Mouse (Mus musculus): ENCODE results near the gene Palm. TPM values are rescaled to one million over a fixed set of nuclear protein-coding genes. Genes with fewer than 3 reads are reported as not detected.

Palm gene
- total RNA-seq, 2 experiments from 2014 or later = 275 to 277 TPM

DNA sequence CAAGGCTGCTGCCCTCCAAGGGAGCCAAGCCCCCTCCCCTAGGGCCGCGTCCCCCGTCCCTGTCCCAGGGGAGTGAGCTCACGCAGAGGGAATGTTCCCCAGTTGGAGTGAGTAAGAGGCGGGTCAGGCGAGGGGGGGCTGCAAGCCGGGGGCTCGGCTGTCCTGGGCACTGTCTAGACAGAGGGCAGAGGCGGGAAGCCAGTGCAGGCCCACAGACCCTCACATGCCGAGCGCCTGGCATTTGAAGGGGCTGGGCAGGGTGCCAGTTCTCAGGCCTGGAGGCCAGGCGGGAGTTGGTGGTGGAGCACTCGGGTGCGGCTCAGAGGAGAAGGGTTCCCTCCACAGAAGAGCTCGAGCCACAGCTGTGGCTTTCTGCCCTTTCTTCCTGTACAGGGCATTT lies 15.4 kb upstream of the Palm start:
- Histone ChIP-seq H3K27ac (no peak overlapping the region), H3K4me3 (no peak overlapping the region)
- DNase-seq (ENCODE audit: low spot score in 2 of 2) = no peak
- no peak for TF ChIP-seq CTCF (conservative IDR thresholded peaks at IDR 0.05)

DNA sequence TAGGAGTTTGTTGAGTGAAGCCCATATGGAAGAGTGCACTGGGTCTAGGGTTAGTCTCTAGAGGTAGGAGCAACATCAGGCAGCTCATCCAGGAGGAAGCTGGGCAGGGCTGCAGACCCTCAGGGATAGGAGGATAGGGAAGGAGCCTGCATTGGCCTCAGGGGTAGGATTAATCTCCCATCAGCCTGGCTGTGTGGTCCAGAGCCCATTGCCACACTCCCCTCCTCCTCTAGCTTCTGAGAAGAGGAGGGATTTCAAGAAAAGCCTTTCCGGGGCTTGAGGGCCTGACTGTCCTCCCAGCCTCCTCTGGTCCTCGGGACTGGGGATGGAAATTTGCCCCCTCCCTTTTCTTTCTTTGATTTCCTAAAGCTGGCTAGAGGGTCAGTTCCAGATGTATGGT lies 14.2 kb upstream of the Palm start:
- Histone ChIP-seq H3K27ac (no peak overlapping the region), H3K4me3 (no peak overlapping the region)
- TF ChIP-seq CTCF (conservative IDR thresholded peaks at IDR 0.05) = no peak
- DNase-seq (ENCODE audit: low spot score in 2 of 2) = no peak

DNA sequence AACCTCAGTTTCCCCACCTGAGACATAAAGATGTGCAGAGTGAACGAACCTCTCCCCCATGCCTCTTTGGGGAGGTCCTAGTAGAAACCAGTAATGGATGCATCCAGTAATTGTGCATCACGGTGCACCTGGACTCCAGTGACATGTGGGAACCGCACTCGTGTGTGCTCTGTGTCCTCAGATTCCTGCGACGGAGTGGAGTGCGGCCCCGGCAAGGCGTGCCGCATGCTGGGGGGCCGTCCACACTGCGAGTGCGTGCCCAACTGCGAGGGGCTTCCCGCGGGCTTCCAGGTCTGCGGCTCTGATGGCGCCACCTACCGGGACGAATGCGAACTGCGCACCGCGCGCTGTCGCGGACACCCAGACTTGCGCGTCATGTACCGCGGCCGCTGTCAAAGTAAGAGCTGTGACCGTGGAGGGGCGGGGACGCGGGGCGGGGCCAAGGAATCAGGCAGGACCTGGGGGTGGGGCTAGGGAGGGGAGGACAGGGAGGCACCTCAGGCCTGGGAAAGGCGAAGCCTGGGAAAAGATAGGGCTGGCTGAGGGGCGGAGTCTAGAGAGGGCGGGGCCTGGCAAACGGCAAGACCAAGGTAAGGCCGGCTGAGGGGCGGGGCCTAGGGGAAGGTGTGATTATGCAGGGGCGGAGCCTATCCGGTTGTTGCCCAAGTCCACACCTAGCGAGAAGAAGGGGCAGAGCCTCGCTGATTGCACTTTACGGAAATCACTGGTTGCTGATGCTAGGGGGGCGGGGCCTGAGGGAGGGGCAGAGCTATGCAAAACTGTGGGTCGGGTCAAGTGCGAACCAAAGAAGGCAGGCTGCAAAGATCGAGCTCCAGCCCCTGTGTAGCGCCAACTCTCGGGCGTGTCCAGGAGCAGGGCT lies 13.3 kb upstream of the Palm start:
- TF ChIP-seq CTCF (conservative IDR thresholded peaks at IDR 0.05) = peak; percentile 84
- H3K27ac ChIP-seq = no peak overlapping the region; the same call in 1 of the 2 replicates
- peak overlapping the region; percentile 73 for H3K4me3 ChIP-seq
- peak; percentile 95 to 97 for DNase-seq (ENCODE audit: low spot score in 2 of 2)

DNA sequence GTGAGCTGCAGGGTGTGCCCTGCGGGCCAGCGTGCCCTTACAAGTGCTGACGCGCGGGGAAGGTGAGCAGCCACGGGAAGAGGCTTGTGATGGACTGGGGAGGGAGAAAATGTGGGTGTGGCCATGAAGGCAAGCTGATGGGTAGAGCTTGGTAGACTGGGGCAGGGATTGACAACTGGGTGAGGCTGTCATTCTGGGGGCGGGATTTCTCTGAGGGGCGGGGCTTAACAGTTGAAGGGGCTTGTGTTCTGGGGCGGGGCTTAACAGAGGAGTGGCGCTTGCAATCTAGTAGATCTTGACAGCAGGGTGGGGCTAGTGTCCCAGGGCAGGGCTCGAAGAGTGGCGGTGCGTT lies 12.7 kb upstream of the Palm start:
- DNase-seq (ENCODE audit: low spot score in 2 of 2) = peak; percentile 61 to 78
- no peak for TF ChIP-seq CTCF (conservative IDR thresholded peaks at IDR 0.05)
- Histone ChIP-seq H3K4me3 (peak overlapping the region; percentile 73), H3K27ac (no peak overlapping the region)

DNA sequence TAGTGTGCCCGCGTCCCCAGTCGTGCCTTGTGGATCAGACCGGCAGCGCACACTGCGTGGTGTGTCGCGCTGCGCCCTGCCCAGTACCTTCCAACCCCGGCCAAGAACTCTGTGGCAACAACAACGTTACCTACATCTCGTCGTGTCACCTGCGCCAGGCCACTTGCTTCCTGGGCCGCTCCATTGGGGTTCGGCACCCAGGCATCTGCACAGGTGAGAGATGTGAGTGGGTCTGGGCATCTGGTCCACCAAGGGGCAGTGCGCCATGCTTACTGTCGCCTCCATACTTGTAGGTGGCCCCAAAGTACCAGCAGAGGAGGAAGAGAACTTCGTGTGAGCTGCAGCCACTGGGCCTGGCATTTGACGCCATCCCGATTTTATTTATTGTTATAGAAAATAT lies 12.2 kb upstream of the Palm start:
- peak; percentile 39 for TF ChIP-seq CTCF (conservative IDR thresholded peaks at IDR 0.05)
- no peak overlapping the region for H3K27ac ChIP-seq
- no peak for DNase-seq (ENCODE audit: low spot score in 2 of 2)
- H3K4me3 ChIP-seq = peak overlapping the region; percentile 73

DNA sequence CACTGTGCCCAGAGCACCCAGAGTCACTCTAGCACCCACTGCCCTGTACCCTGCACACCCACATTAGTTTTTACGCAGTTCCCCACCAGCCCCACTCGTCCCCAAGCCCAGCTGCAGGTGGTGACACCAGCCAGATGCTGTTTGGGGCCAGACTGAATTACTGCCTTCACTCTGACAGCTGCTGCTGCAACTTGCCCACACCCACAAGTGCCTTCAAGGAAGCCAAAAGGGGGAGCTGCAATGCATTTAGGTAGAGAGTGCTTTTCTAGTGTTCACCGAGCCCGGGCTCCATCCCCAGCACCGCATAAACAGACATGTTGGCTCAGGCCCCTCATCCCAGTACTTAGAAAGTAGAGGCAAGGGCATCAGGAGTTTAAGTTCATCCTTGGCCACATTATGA lies 11.4 kb upstream of the Palm start:
- DNase-seq (ENCODE audit: low spot score in 2 of 2) = no peak
- no peak for TF ChIP-seq CTCF (conservative IDR thresholded peaks at IDR 0.05)
- no peak overlapping the region for H3K4me3 ChIP-seq
- no peak overlapping the region for H3K27ac ChIP-seq

DNA sequence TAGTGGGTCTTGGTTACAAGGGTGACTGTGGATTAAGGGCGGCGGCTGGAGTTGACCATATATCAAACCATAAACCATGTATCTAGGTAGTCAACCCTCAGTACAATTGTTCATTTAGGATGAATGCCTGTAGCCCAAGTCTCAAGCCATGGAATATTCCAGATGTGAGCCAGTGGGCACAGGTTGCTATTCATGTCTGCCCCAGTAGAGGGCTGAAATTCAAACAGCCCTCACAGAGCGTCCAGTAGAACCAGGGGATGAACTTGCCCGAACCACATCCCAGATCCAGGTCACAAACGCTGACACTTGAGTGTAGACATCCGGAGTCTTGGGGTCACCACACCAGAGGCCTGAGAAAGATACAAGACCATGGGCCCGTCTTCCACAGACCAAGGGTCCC lies 10.3 kb upstream of the Palm start:
- peak; percentile 61 for TF ChIP-seq CTCF (conservative IDR thresholded peaks at IDR 0.05)
- no peak for DNase-seq (ENCODE audit: low spot score in 2 of 2)
- Histone ChIP-seq H3K4me3 (no peak overlapping the region), H3K27ac (no peak overlapping the region)

DNA sequence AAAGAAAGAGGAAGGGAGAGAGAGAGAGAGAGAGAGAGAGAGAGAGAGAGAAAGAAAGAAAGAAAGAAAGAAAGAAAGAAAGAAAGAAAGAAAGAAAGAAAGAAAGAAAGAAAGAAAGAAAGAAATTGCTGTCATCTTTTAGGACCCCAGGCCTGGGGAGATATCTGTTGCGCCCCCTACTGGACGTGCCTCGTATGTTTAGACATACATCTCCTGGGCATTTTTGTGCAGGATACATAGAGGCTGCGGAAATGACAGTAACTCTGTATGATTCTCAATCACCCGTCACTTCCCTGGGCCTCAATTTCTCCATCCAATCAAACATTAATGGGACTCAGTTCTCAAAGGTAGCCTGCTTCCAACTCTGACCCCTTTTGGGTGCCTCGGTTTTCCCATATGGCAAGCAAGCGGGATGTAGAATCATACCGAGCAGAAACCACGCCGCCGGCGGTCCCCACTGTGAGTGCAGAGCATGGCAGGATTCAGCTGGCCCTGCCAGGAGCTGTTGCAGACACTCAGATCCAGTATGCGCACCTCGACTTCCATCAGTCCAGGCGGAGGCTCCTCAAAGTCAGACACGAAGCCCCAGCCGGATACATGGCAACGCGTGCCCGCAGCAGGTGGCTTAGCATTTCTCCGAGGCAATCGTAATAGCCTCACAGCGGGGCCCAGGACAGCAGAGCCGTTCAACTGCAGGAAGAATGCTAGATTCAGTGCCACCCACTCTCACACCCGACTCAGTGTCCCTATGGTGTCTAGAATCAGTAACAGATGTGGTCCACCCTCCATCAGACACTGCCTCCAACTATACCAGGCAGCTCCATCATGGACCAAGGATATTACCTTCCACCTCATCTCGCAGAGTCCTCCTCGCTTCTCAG lies 9.2 kb upstream of the Palm start:
- Histone ChIP-seq H3K4me3 (no peak overlapping the region), H3K27ac (no peak overlapping the region; the same call in 1 of the 2 replicates)
- DNase-seq (ENCODE audit: low spot score in 2 of 2) = no peak
- TF ChIP-seq CTCF (conservative IDR thresholded peaks at IDR 0.05) = peak; percentile 75

DNA sequence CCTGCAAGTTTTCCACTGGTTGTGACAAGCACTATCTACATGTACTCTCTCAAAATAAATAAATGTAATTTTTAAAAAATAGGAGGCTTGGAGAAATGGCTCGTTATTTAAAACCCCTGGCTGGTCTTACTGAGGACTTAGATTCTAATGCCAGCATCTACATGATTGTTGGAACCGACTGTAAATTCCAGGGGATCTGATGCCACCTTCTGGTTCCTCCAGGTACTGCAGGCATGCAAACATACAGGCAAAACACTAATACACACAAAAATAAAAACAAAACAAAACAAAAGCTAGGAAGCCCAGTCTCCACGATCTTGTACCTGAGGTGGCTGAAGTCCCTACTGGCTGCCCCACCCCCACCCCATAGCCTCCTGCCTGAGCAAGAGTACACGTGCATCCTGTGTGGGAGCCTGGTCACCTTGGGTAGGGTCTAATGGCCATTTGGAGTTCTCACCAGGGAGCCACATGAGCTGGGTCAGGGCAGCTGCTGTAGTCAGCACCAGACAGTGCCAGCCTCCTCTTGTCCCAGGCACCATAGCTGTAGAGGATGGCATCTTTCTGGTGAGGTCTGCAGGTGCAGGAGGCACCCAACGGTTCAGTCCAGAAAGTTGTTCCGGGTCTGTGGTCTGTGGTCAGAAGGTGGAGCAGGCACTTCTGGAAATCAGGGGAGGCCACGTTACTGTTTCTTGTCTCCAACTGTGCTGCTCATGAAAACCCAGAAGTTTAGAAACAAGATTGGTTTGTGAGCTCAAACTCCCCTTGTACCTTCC lies 4.8 kb upstream of the Palm start:
- Histone ChIP-seq H3K27ac (no peak overlapping the region), H3K4me3 (no peak overlapping the region)
- peak in 1 of 2 experiments; percentile 83 for DNase-seq (ENCODE audit: low spot score in 2 of 2)
- TF ChIP-seq CTCF (conservative IDR thresholded peaks at IDR 0.05) = peak; percentile 99

DNA sequence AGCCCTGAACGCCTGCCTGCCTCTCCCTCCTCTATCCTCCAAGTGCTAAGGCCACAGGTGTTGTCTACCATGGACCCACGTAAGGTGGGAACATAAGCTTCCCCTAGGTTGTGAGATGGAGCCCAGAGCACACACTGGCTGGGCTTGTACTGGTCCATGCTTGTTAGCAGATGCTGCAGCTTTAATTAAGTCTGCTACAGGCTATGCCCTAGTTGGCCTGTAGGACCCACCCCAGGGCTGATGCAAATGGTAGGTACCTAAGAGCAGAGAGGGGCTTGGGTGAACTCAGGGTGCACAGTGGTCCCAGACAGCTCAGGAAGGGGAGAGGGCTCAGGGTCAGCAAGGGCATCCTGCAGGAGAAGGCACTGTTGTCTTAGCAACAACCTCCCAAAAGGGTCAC lies 3.8 kb upstream of the Palm start:
- DNase-seq (ENCODE audit: low spot score in 2 of 2) = no peak
- H3K27ac ChIP-seq = no peak overlapping the region
- TF ChIP-seq CTCF (conservative IDR thresholded peaks at IDR 0.05) = no peak
- H3K4me3 ChIP-seq = no peak overlapping the region

DNA sequence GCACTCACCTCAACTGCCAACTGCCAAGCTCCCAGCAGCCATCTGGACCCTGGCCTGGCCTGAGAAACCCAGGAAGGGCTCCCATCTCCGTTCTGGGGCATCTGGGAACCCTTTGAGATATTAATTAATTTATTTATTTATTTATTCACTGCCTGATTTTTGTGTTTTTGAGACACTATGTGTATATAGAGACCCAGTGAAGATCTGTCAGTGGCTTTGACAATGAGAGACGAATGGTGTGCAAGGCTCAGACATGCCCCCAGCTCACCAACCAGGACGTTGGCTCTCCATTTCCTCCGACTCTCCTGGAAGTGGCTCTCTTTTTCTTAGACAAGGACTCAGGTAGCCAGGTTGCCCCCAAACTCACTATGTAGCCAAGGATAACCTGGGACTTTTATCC lies 2.5 kb upstream of the Palm start, which contains the start of gene Prss57:
Prss57 (minus strand) TSS at position 101 of the 400 bp plus-strand sequence.
- Histone ChIP-seq H3K27ac (no peak within 1 kb of the TSS), H3K4me3 (no peak within 1 kb of the TSS)
- TF ChIP-seq CTCF (conservative IDR thresholded peaks at IDR 0.05) = no peak
- no peak for DNase-seq (ENCODE audit: low spot score in 2 of 2)

DNA sequence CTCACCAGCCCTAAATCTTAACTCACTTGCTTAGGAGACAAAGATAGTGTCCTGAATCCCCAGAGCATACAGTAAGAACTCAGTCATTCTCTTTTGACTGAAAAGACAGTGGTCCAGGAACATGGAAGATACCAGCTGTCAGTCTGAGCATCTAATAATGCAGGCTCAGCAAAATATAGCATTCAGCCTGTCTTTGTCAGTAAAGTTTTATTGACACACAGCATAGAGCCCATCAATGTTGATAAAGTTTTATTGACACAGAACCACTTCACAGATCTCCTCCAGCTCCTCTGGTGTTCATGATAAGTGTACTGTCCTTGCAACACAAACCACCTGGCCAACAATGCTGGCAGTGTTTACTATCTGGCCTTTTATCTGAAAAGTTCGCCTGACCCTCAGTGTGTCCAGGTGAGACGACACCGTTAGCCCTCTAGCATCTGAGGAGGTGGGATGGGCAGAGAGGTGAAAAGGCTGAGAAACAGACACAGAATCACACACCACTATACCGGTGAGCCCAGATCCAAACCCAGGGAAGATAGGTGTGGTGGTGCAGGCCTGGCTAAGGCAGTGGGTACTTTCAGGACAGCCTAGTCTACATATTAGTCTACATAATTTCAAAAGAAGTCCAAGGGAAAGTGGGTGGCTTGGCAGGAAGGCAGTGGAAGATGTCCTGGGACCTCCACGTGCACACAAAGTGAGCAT lies 882 bp upstream of the Palm start:
- H3K27ac ChIP-seq = peak overlapping the region; percentile 99
- TF ChIP-seq CTCF (conservative IDR thresholded peaks at IDR 0.05) = no peak

More for the DNA sequence above, 882 bp upstream of the Palm start:
- peak overlapping the region; percentile 66; the same call in 1 of the 2 replicates for H3K4me3 ChIP-seq
- DNase-seq (ENCODE audit: low spot score in 2 of 2) = no peak
